Mouse (Mus musculus) Muller cell, postnatal 12 days (primary cell): ENCODE measurements around the gene Sirt4.
"Not testable (repeated sequence)": the region's sequence is repeated elsewhere in the genome, so short reads cannot be mapped to it uniquely, and the experiment has no call there.

Source experiments
- DNase-seq: peaks from one replicate; pipeline ENCODE4 v3.0.0-alpha.2; 2015; ENCODE audit errors: inconsistent ontology term

The Sirt4 gene

GRCm38 (mm10) chr5:115470766-115471531 is 13.6 kb downstream of the Sirt4 start:
- no peak for DNase-seq

- peak; percentile 35 for DNase-seq
Observed at GRCm38 (mm10) chr5:115469791-115470190, 14.7 kb downstream of the Sirt4 start.

GRCm38 (mm10) chr5:115465642-115466420 is 18.7 kb downstream of the Sirt4 start, which contains the start of gene Pla2g1b:
Pla2g1b (plus strand) TSS chr5:115466262.
- DNase-seq: no peak

GRCm38 (mm10) chr5:115464408-115465115 is 20.0 kb downstream of the Sirt4 start:
- DNase-seq: no peak

GRCm38 (mm10) chr5:115458918-115459317 is 25.6 kb downstream of the Sirt4 start:
- no peak for DNase-seq

GRCm38 (mm10) chr5:115455838-115456237 is 28.7 kb downstream of the Sirt4 start:
- no peak for DNase-seq

- no peak for DNase-seq
Observed at GRCm38 (mm10) chr5:115454422-115455090, 30.0 kb downstream of the Sirt4 start.

GRCm38 (mm10) chr5:115450410-115451317 is 33.9 kb downstream of the Sirt4 start:
- DNase-seq: no peak

- DNase-seq: no peak
Observed at GRCm38 (mm10) chr5:115449247-115449646, 35.3 kb downstream of the Sirt4 start.

- DNase-seq: no peak
Observed at GRCm38 (mm10) chr5:115447108-115447507, 37.4 kb downstream of the Sirt4 start.

- no peak for DNase-seq
Observed at GRCm38 (mm10) chr5:115444130-115444529, 40.4 kb downstream of the Sirt4 start.

- DNase-seq: not testable (repeated sequence)
Observed at GRCm38 (mm10) chr5:115442663-115443062, 41.9 kb downstream of the Sirt4 start.

- DNase-seq: peak; percentile 66
Observed at GRCm38 (mm10) chr5:115441205-115441849, 43.2 kb downstream of the Sirt4 start.

GRCm38 (mm10) chr5:115438667-115439066 is 45.9 kb downstream of the Sirt4 start:
- peak; percentile 12 for DNase-seq

GRCm38 (mm10) chr5:115437945-115438315 is 46.6 kb downstream of the Sirt4 start:
- DNase-seq: peak; percentile 46

- DNase-seq: peak; percentile 42
Observed at GRCm38 (mm10) chr5:115437242-115437944, 47.1 kb downstream of the Sirt4 start.

GRCm38 (mm10) chr5:115436421-115437124 is 48.0 kb downstream of the Sirt4 start:
- DNase-seq: peak; percentile 99

- peak; percentile 17 for DNase-seq
Observed at GRCm38 (mm10) chr5:115435755-115436379, 48.7 kb downstream of the Sirt4 start.
